Comparison of ENCODE assay signal across 13 mouse cellular contexts in the genomic region with DNA sequence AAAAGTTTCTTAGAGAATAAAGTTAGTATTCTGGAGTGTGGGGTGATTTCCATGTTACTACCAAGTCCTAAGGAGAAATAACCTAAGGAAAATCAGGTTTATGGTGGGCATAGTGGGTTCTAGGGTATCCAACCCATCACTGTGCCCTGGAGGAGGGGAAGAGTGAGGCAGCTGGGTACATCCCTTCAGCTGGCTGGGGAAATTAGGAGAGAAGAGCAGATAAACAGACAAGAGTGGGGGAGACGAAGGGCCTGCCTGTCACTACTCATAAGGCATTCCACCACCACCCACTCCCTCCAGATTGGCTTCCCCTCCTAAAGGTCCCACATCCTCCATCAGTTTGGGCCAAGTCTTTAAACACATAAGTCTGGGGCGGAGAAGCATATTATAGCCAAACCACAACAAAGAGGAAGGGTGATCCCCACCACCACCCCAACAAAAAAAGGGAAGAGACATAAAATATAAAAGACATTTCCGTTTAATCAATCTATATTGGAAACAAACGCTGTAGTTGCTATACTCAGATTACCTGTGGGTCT.
DNase-seq lines count a peak whose midpoint lies in the region; ATAC-seq lines count a peak whose summit lies in the region.
"Had no signal": no experiment of that assay in that cellular context is flagged by ENCODE, and none has a peak within 500 bp of the region (broad histone marks: within the 10 kb centered on the region; RNA-seq: fewer than 3 reads in every experiment).

No protein-coding gene starts in this region.

- WGBS in lung, embryonic 16.5 days = 66% methylated on average over 4 of the region's 4 CpGs
- WGBS in forebrain, embryonic 14.5 days = 96% methylated on average over 4 of the region's 4 CpGs

- no peak for DNase-seq in lung, adult 18-20 months
- DNase-seq in urinary bladder, postnatal 36 days (ENCODE audit: low spot score in 2 of 2) = no peak
- no peak for DNase-seq in forebrain, embryonic 14.5 days (ENCODE audit: low spot score)
- DNase-seq in testis, postnatal 14 days (ENCODE audit: low spot score) = no peak
- DNase-seq: cerebellum, adult 9-10 months; kidney, postnatal 10 days; lung, postnatal 36 days had no signal

- no peaks in the 10 kb centered on the region for H3K36me3 ChIP-seq in lung, embryonic 16.5 days (ENCODE audit: control insufficient read depth, insufficient read depth, low read length)
- H3K36me3 ChIP-seq in forebrain, embryonic 14.5 days (ENCODE audit: control insufficient read depth, insufficient read depth, low read length) = no peaks in the 10 kb centered on the region

- H3K4me3 ChIP-seq in lung, embryonic 16.5 days (ENCODE audit: low read length) = no peak overlapping the region
- no peak overlapping the region for H3K4me3 ChIP-seq in forebrain, embryonic 14.5 days (ENCODE audit: low read depth, low read length)
- H3K4me3 ChIP-seq: erythroblast, embryonic 14.5 days had no signal

- peaks cover 9% of the 10 kb centered on the region for H3K4me1 ChIP-seq in lung, embryonic 16.5 days (replicated peaks; ENCODE audit: control insufficient read depth, insufficient read depth, low read length)
- peaks cover 29% of the 10 kb centered on the region for H3K4me1 ChIP-seq in forebrain, embryonic 14.5 days (ENCODE audit: control insufficient read depth, insufficient read depth, low read length)

- H3K27ac ChIP-seq in lung, embryonic 16.5 days (ENCODE audit: low read length) = peak overlapping the region; percentile 51
- no peak overlapping the region for H3K27ac ChIP-seq in forebrain, embryonic 14.5 days (ENCODE audit: low read depth, low read length)

- H3K27me3 ChIP-seq in lung, embryonic 16.5 days (ENCODE audit: control insufficient read depth, insufficient read depth, low read depth, low read length) = no peaks in the 10 kb centered on the region
- H3K27me3 ChIP-seq in forebrain, embryonic 14.5 days (replicated peaks; ENCODE audit: control insufficient read depth, insufficient read depth, low read length) = no peaks in the 10 kb centered on the region

- no peaks in the 10 kb centered on the region for H3K9me3 ChIP-seq in lung, embryonic 16.5 days (ENCODE audit: control insufficient read depth, low read length)
- H3K9me3 ChIP-seq in forebrain, embryonic 14.5 days (replicated peaks; ENCODE audit: control insufficient read depth, low read length) = no peaks in the 10 kb centered on the region

- ATAC-seq in lung, embryonic 16.5 days (ENCODE audit: low read depth) = no peak
- peak; percentile 89 for ATAC-seq in common myeloid progenitor, adult 5-6 weeks (replicated peaks; ENCODE audit: low read depth, poor library complexity, severe bottlenecking)
- ATAC-seq in inflammation-experienced regulatory T-cells, adult 6 months = peak; percentile 70
- ATAC-seq in megakaryocyte-erythroid progenitor cell, adult 5-6 weeks (replicated peaks; ENCODE audit: low FRiP score, low TSS enrichment, poor library complexity, severe bottlenecking) = peak; percentile 38
- ATAC-seq in forebrain, embryonic 14.5 days = no peak

- H3K9ac ChIP-seq in lung, embryonic 16.5 days (ENCODE audit: low read length) = no peak overlapping the region
- H3K9ac ChIP-seq in forebrain, embryonic 14.5 days (ENCODE audit: low read length) = no peak overlapping the region

- H3K4me2 ChIP-seq in lung, embryonic 16.5 days (ENCODE audit: low read depth, low read length) = no peak overlapping the region
- H3K4me2 ChIP-seq in forebrain, embryonic 14.5 days (ENCODE audit: low read length) = no peak overlapping the region
- H3K4me2 ChIP-seq: heart, embryonic 11.5 days had no signal

Comparison
In these comparisons a context has a peak if more than half of its experiments do, and no peak if none do; other contexts are left out.
1. ATAC-seq: peak in common myeloid progenitor, adult 5-6 weeks (single experiment), inflammation-experienced regulatory T-cells, adult 6 months (single experiment) and megakaryocyte-erythroid progenitor cell, adult 5-6 weeks (single experiment); none in lung, embryonic 16.5 days (single experiment) and forebrain, embryonic 14.5 days (single experiment).